Mouse (Mus musculus) cortical plate, adult 2 months (tissue): ENCODE measurements around the gene Trim37. TPM values are rescaled to one million over a fixed set of nuclear protein-coding genes. Genes with fewer than 3 reads are reported as not detected.

ENCODE experiments used
- H3K27ac ChIP-seq: fragments of 200-500 bp; 2 replicates; pipeline ENCODE4 v1.5.1; 2012; ENCODE audit warnings: low read length, control low read depth, inconsistent platforms; ENCODE audit not compliant: insufficient read depth
- H3K4me1 ChIP-seq: fragments of 200-500 bp; 2 replicates; pipeline ENCODE4 v1.6.1; 2011; ENCODE audit warnings: low read length; ENCODE audit not compliant: control insufficient read depth, insufficient read depth
- H3K4me3 ChIP-seq: fragments of 200-500 bp; 2 replicates; pipeline ENCODE4 v1.5.1; 2011; ENCODE audit warnings: mild to moderate bottlenecking, low read length, control low read depth; ENCODE audit not compliant: insufficient read depth
- CTCF ChIP-seq: fragments of 200-500 bp; IDR thresholded peaks from 2 replicates; pipeline ENCODE4 v1.5.1; 2011; ENCODE audit warnings: mild to moderate bottlenecking, control low read depth, low read length; ENCODE audit not compliant: insufficient read depth; ENCODE audit errors: extremely low read depth
- POLR2A ChIP-seq: fragments of 200-500 bp; IDR thresholded peaks from 2 replicates; pipeline ENCODE4 v1.6.1; 2011; ENCODE audit warnings: mild to moderate bottlenecking, low read length, control low read depth; ENCODE audit not compliant: insufficient read depth; ENCODE audit errors: extremely low read depth
- polyA plus RNA-seq: library from polyadenylated mRNA; depleted of rRNA; stranded (reverse); fragments of >200 nt; gene quantifications from 2 replicates; pipeline ENCODE4 v1.2.3, GENCODE M21; 2012

Trim37 gene
- polyA plus RNA-seq, 1 experiment, result 152 TPM

DNA sequence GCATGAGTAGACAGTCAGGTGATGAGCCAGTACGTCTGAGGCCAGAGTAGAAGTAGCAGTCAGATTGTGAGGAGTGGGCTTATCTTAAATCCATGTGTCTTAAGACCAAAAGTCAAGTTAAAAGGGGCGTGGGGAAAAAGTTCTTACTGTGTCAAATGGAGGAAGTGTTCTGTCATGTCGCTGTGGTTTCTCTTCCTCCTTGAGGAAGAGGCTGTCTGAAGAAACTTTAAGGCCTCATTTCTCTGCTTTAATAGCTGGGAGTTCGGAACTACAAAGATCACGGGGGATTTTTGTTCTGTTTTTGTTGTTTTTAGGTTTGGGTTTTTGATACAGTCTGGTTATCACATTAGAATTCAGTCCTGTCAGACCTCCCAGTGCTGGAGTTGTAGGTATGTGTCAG is 85.4 kb downstream of the Trim37 start:
- no peak overlapping the region for H3K27ac ChIP-seq
- TF ChIP-seq CTCF, result no peak
- no peak for TF ChIP-seq POLR2A
- no peak overlapping the region for H3K4me3 ChIP-seq
- H3K4me1 ChIP-seq, result no peaks in the 10 kb centered on the region

DNA sequence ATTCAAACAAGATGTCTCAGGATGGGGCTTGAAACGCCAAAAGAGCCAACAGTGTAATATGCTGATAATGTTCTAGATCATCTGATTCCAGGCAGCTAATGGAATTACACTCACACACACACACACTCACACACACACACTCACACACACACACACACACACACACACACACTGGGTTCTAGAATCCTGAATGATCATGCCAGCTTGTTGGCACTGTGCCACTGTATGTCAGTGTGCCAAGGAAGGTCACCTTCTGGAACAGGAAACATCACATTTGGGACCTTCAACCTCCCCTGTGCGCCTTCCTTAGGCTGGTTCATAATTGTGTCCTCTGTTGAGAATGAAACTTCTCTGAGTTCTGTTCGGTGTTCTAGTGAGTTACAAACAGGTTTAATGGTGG is 95.8 kb downstream of the Trim37 start:
- no peak overlapping the region for H3K4me3 ChIP-seq
- TF ChIP-seq CTCF (no peak), POLR2A (no peak)
- H3K4me1 ChIP-seq, result no peaks in the 10 kb centered on the region
- no peak overlapping the region for H3K27ac ChIP-seq

GRCm38 (mm10) chr11:87227056-87227455 is 100.2 kb downstream of the Trim37 start:
- no peaks in the 10 kb centered on the region for H3K4me1 ChIP-seq
- no peak overlapping the region for H3K27ac ChIP-seq
- H3K4me3 ChIP-seq, result no peak overlapping the region
- TF ChIP-seq CTCF, result no peak
- no peak for TF ChIP-seq POLR2A

DNA sequence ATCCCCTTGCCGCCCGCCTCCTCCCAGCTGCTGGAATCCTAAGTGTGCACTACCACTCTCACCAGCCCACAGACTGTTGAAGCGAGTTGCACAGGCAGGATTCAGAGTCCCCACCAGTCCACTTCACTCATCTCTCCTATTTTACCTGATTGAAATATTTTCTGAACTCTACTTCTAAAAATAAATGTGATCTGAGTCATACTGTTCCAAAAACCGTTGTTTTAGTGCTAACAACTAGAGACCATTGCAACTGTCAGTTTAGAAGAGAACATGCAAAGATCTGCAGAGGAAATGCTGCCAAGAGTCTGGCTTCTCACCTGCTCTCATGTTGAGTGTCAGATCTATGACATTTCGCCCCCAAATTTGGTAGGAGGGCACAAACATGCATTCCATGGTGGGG is 106.5 kb downstream of the Trim37 start:
- H3K4me3 ChIP-seq, result no peak overlapping the region
- TF ChIP-seq CTCF (no peak), POLR2A (no peak)
- H3K27ac ChIP-seq, result no peak overlapping the region
- peaks cover 10% of the 10 kb centered on the region for H3K4me1 ChIP-seq

- TF ChIP-seq POLR2A (no peak), CTCF (no peak)
- Histone ChIP-seq H3K27ac (peak overlapping the region; percentile 56), H3K4me3 (no peak overlapping the region), H3K4me1 (peaks cover 15% of the 10 kb centered on the region)
Measured at GRCm38 (mm10) chr11:87234743-87235485, 108.0 kb downstream of the Trim37 start.

- Histone ChIP-seq H3K4me1 (peaks cover 18% of the 10 kb centered on the region), H3K4me3 (no peak overlapping the region), H3K27ac (peak overlapping the region; percentile 56)
- TF ChIP-seq CTCF (no peak), POLR2A (no peak)
Measured at GRCm38 (mm10) chr11:87235486-87235872, 108.6 kb downstream of the Trim37 start.

DNA sequence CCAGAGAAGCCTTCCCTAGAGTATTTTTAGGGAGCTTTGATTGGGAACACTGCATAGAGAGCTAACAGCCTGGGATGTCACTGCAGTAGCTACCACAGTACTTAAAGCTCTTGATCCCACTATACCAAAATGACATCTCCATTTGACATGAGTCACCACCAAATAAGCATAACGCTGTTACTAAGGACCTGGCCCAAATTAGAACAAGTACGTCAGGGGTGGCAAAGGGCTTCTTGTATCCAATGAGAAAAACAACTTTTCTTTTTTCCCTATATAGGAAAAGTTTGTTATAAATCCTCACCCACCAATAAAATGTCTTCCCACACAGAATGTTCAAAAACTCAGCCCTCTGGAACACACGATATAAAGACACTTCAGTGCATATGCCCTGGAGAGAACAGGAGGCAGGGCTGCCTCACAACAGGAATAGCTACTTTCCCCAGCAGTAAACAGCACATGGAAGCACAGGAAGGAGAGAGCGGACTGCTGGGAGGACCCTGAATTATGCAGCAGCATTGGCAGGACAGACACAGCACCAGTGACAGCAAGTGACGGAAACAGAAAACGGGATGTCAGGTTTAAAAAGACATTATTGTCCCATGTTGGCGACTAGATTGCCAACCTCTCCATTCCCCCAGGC is 112.1 kb downstream of the Trim37 start:
- H3K27ac ChIP-seq, result peak overlapping the region; percentile 18; the same call in 1 of the 2 replicates
- peaks cover 22% of the 10 kb centered on the region for H3K4me1 ChIP-seq
- TF ChIP-seq POLR2A, result 0 out of 2 replicates have a peak, but pooled peaks have one; percentile 31
- TF ChIP-seq CTCF, result no peak
- H3K4me3 ChIP-seq, result no peak overlapping the region

GRCm38 (mm10) chr11:87240141-87240832 is 113.4 kb downstream of the Trim37 start:
- TF ChIP-seq POLR2A, result no peak
- TF ChIP-seq CTCF, result no peak
- peak overlapping the region; percentile 57 for H3K27ac ChIP-seq

GRCm38 (mm10) chr11:87240833-87241215 is 113.9 kb downstream of the Trim37 start:
- TF ChIP-seq CTCF (no peak), POLR2A (no peak)
- H3K27ac ChIP-seq, result peak overlapping the region; percentile 57
- H3K4me1 ChIP-seq, result peaks cover 17% of the 10 kb centered on the region
- no peak overlapping the region for H3K4me3 ChIP-seq

More at GRCm38 (mm10) chr11:87240141-87240832, 113.4 kb downstream of the Trim37 start:
- no peak overlapping the region for H3K4me3 ChIP-seq
- H3K4me1 ChIP-seq, result peaks cover 18% of the 10 kb centered on the region
